Mouse (Mus musculus): Measurements from ENCODE around the gene Crispld2. TPM values are rescaled to one million over a fixed set of nuclear protein-coding genes. Genes with fewer than 3 reads are reported as not detected.

Crispld2 gene
- total and polyA plus RNA-seq, 3 experiments: 0.23 to 3.7 (median 0.45) TPM

GRCm38 (mm10) chr8:119952282-119952681 lies 40.0 kb upstream of the Crispld2 start:
- Histone ChIP-seq H3K4me1 (ENCODE audit: insufficient read depth, low read depth, low read length) (0 out of 2 replicates have a peak, but pooled peaks cover under 1% of the 10 kb centered on the region), H3K27me3 (ENCODE audit: insufficient read depth, low read length) (no peaks in the 10 kb centered on the region; the same call in 1 of the 2 replicates), H3K9me3 (replicated peaks) (no peaks in the 10 kb centered on the region), H3K4me3 (ENCODE audit: low read depth, low read length) (no peak overlapping the region), H3K36me3 (replicated peaks) (peaks cover 98% of the 10 kb centered on the region)
- no peak for ATAC-seq (ENCODE audit: extremely low read depth, insufficient number of reproducible peaks, low FRiP score, poor library complexity, severe bottlenecking)
- TF ChIP-seq CTCF (IDR thresholded peaks at IDR 0.05; ENCODE audit: low read depth, low read length) (no peak), GATA1 (IDR thresholded peaks at IDR 0.05; ENCODE audit: borderline replicate concordance, low read length) (no peak), POLR2AphosphoS5 (IDR thresholded peaks at IDR 0.05; ENCODE audit: insufficient replicate concordance, low read depth, low read length) (no peak), GATA2 (IDR thresholded peaks at IDR 0.05; ENCODE audit: borderline replicate concordance, low read depth, low read length) (no peak), TAL1 (conservative IDR thresholded peaks at IDR 0.05; ENCODE audit: low read depth, low read length) (no peak)
- DNase-seq (ENCODE audit: low spot score): no peak

GRCm38 (mm10) chr8:119952747-119953146 lies 39.5 kb upstream of the Crispld2 start:
- Histone ChIP-seq H3K4me1 (ENCODE audit: insufficient read depth, low read depth, low read length) (no peaks in the 10 kb centered on the region), H3K27me3 (ENCODE audit: insufficient read depth, low read length) (no peaks in the 10 kb centered on the region; the same call in 1 of the 2 replicates), H3K36me3 (replicated peaks) (peaks cover 98% of the 10 kb centered on the region), H3K4me3 (ENCODE audit: low read depth, low read length) (no peak overlapping the region), H3K9me3 (replicated peaks) (no peaks in the 10 kb centered on the region)
- TF ChIP-seq GATA1 (IDR thresholded peaks at IDR 0.05; ENCODE audit: borderline replicate concordance, low read length) (no peak), TAL1 (conservative IDR thresholded peaks at IDR 0.05; ENCODE audit: low read depth, low read length) (no peak)
- DNase-seq (ENCODE audit: low spot score): no peak
- no peak for ATAC-seq (ENCODE audit: extremely low read depth, insufficient number of reproducible peaks, low FRiP score, poor library complexity, severe bottlenecking)

GRCm38 (mm10) chr8:119955333-119955732 lies 36.9 kb upstream of the Crispld2 start:
- ATAC-seq (ENCODE audit: extremely low read depth, insufficient number of reproducible peaks, low FRiP score, poor library complexity, severe bottlenecking) (no peak), DNase-seq (ENCODE audit: low spot score) (no peak)
- Histone ChIP-seq H3K4me3 (ENCODE audit: low read depth, low read length) (no peak overlapping the region), H3K9me3 (replicated peaks) (no peaks in the 10 kb centered on the region), H3K4me1 (ENCODE audit: insufficient read depth, low read depth, low read length) (no peaks in the 10 kb centered on the region), H3K27me3 (ENCODE audit: insufficient read depth, low read length) (no peaks in the 10 kb centered on the region; the same call in 1 of the 2 replicates), H3K36me3 (replicated peaks) (peaks cover 93% of the 10 kb centered on the region)
- no peak for TF ChIP-seq TAL1 (conservative IDR thresholded peaks at IDR 0.05; ENCODE audit: low read depth, low read length)
- no peak for TF ChIP-seq CTCF (IDR thresholded peaks at IDR 0.05; ENCODE audit: low read depth, low read length)
- TF ChIP-seq GATA2 (IDR thresholded peaks at IDR 0.05; ENCODE audit: borderline replicate concordance, low read depth, low read length): no peak
- no peak for TF ChIP-seq GATA1 (IDR thresholded peaks at IDR 0.05; ENCODE audit: borderline replicate concordance, low read length)
- TF ChIP-seq POLR2AphosphoS5 (IDR thresholded peaks at IDR 0.05; ENCODE audit: insufficient replicate concordance, low read depth, low read length): no peak

- Histone ChIP-seq H3K9me3 (replicated peaks) (no peaks in the 10 kb centered on the region), H3K4me3 (ENCODE audit: low read depth, low read length) (no peak overlapping the region), H3K4me1 (ENCODE audit: insufficient read depth, low read depth, low read length) (no peaks in the 10 kb centered on the region; the same call in 1 of the 2 replicates), H3K36me3 (replicated peaks) (peaks cover 72% of the 10 kb centered on the region), H3K27me3 (ENCODE audit: insufficient read depth, low read length) (no peaks in the 10 kb centered on the region; the same call in 1 of the 2 replicates)
- no peak for DNase-seq (ENCODE audit: low spot score)
- ATAC-seq (ENCODE audit: extremely low read depth, insufficient number of reproducible peaks, low FRiP score, poor library complexity, severe bottlenecking): no peak
- TF ChIP-seq GATA2 (IDR thresholded peaks at IDR 0.05; ENCODE audit: borderline replicate concordance, low read depth, low read length): no peak
- TF ChIP-seq TAL1 (conservative IDR thresholded peaks at IDR 0.05; ENCODE audit: low read depth, low read length): no peak
- no peak for TF ChIP-seq CTCF (IDR thresholded peaks at IDR 0.05; ENCODE audit: low read depth, low read length)
- TF ChIP-seq POLR2AphosphoS5 (IDR thresholded peaks at IDR 0.05; ENCODE audit: insufficient replicate concordance, low read depth, low read length): no peak
- TF ChIP-seq GATA1 (IDR thresholded peaks at IDR 0.05; ENCODE audit: borderline replicate concordance, low read length): no peak
Measured at GRCm38 (mm10) chr8:119958076-119958475, 34.2 kb upstream of the Crispld2 start.

- no peak for ATAC-seq (ENCODE audit: extremely low read depth, insufficient number of reproducible peaks, low FRiP score, poor library complexity, severe bottlenecking)
- Histone ChIP-seq H3K9me3 (replicated peaks) (no peaks in the 10 kb centered on the region), H3K4me1 (ENCODE audit: insufficient read depth, low read depth, low read length) (no peaks in the 10 kb centered on the region; the same call in 1 of the 2 replicates), H3K27me3 (ENCODE audit: insufficient read depth, low read length) (peaks cover 7% of the 10 kb centered on the region), H3K36me3 (replicated peaks) (peaks cover 46% of the 10 kb centered on the region), H3K4me3 (ENCODE audit: low read depth, low read length) (no peak overlapping the region)
- DNase-seq (ENCODE audit: low spot score): no peak
- TF ChIP-seq POLR2AphosphoS5 (IDR thresholded peaks at IDR 0.05; ENCODE audit: insufficient replicate concordance, low read depth, low read length): no peak
- TF ChIP-seq GATA2 (IDR thresholded peaks at IDR 0.05; ENCODE audit: borderline replicate concordance, low read depth, low read length): no peak
- no peak for TF ChIP-seq GATA1 (IDR thresholded peaks at IDR 0.05; ENCODE audit: borderline replicate concordance, low read length)
- no peak for TF ChIP-seq TAL1 (conservative IDR thresholded peaks at IDR 0.05; ENCODE audit: low read depth, low read length)
- no peak for TF ChIP-seq CTCF (IDR thresholded peaks at IDR 0.05; ENCODE audit: low read depth, low read length)
Measured at GRCm38 (mm10) chr8:119960531-119961104, 31.6 kb upstream of the Crispld2 start.

GRCm38 (mm10) chr8:119964859-119965258 lies 27.4 kb upstream of the Crispld2 start:
- peaks cover 9% of the 10 kb centered on the region for H3K9me3 ChIP-seq (replicated peaks)
- peaks cover 22% of the 10 kb centered on the region for H3K27me3 ChIP-seq (ENCODE audit: insufficient read depth, low read length)
- no peak overlapping the region for H3K4me3 ChIP-seq (ENCODE audit: low read depth, low read length)
- TF ChIP-seq TAL1 (conservative IDR thresholded peaks at IDR 0.05; ENCODE audit: low read depth, low read length) (no peak), POLR2AphosphoS5 (IDR thresholded peaks at IDR 0.05; ENCODE audit: insufficient replicate concordance, low read depth, low read length) (no peak)
- no peaks in the 10 kb centered on the region; the same call in 1 of the 2 replicates for H3K4me1 ChIP-seq (ENCODE audit: insufficient read depth, low read depth, low read length)
- DNase-seq (ENCODE audit: low spot score) (no peak), ATAC-seq (ENCODE audit: extremely low read depth, insufficient number of reproducible peaks, low FRiP score, poor library complexity, severe bottlenecking) (no peak)
- peaks cover 9% of the 10 kb centered on the region for H3K36me3 ChIP-seq (replicated peaks)
